In genomic region chr3:118278274-118278673, GRCm38 (mm10) we compare ENCODE assay signal across 17 mouse cellular contexts.
DNase-seq lines count a peak whose midpoint lies in the region; ATAC-seq and TF ChIP-seq lines count a peak whose summit lies in the region.
"Had no signal": no experiment of that assay in that cellular context is flagged by ENCODE, and none has a peak within 500 bp of the region (broad histone marks: within the 10 kb centered on the region; RNA-seq: fewer than 3 reads in every experiment).

No protein-coding gene starts in this region.

- peak; percentile 55; the same call in 1 of the 2 replicates for ATAC-seq in forebrain, embryonic 16.5 days
- ATAC-seq in kidney, embryonic 15.5 days (replicated peaks; ENCODE audit: low FRiP score) = no peak
- ATAC-seq: CD4-positive, CD25-positive, alpha-beta regulatory T cell, adult 4 months had no signal

- H3K27ac ChIP-seq in forebrain, embryonic 16.5 days (ENCODE audit: low read length) = no peak overlapping the region; the same call in 1 of the 2 replicates
- no peak overlapping the region for H3K27ac ChIP-seq in kidney, embryonic 15.5 days
- H3K27ac ChIP-seq: hindbrain, embryonic 14.5 days; stomach, embryonic 15.5 days had no signal

- H3K9ac ChIP-seq in forebrain, embryonic 16.5 days (replicated peaks; ENCODE audit: low read depth, low read length) = no peak overlapping the region
- H3K9ac ChIP-seq in kidney, embryonic 15.5 days = no peak overlapping the region
- H3K9ac ChIP-seq: hindbrain, embryonic 14.5 days; lung, embryonic 14.5 days; stomach, embryonic 15.5 days had no signal

- H3K27me3 ChIP-seq in forebrain, embryonic 16.5 days (replicated peaks; ENCODE audit: control insufficient read depth, insufficient read depth, low read length) = no peaks in the 10 kb centered on the region
- H3K27me3 ChIP-seq in kidney, embryonic 15.5 days = no peaks in the 10 kb centered on the region
- H3K27me3 ChIP-seq: stomach, embryonic 15.5 days had no signal

- DNase-seq in brain, embryonic 14.5 days (ENCODE audit: low read depth) = peak; percentile 76
- DNase-seq in layer of hippocampus, adult 9-10 months (ENCODE audit: low spot score) = peak; percentile 2
- peak; percentile 10 to 30 for DNase-seq in left cerebral cortex, postnatal 36 days (ENCODE audit: low spot score in 2 of 2)
- DNase-seq in lung, adult 18-20 months = no peak
- no peak for DNase-seq in lung, postnatal 14 days
- DNase-seq: adrenal gland, adult 8-10 months; cerebellum, adult 9-10 months; embryo, embryonic 11 days; heart, adult 18-20 months; kidney, adult 2 months; lung, embryonic 14.5 days; midbrain, embryonic 14.5 days had no signal

- no peak for TF ChIP-seq POLR2A in brain, embryonic 14.5 days (IDR thresholded peaks at IDR 0.05; ENCODE audit: borderline replicate concordance, extremely low read depth, insufficient read depth, insufficient read length, poor library complexity, severe bottlenecking)

- no peaks in the 10 kb centered on the region for H3K36me3 ChIP-seq in forebrain, embryonic 16.5 days (ENCODE audit: control insufficient read depth, insufficient read depth)
- H3K36me3 ChIP-seq in kidney, embryonic 15.5 days = no peaks in the 10 kb centered on the region
- H3K36me3 ChIP-seq: stomach, embryonic 15.5 days had no signal

- TF ChIP-seq CTCF in brain, embryonic 14.5 days (IDR thresholded peaks at IDR 0.05; ENCODE audit: borderline replicate concordance, extremely low read depth, insufficient read depth, insufficient read length) = no peak

- intact Hi-C loops in left cerebral cortex, postnatal 36 days (cut with DNase I) = no loop called here

- H3K4me1 ChIP-seq in forebrain, embryonic 16.5 days (replicated peaks; ENCODE audit: control insufficient read depth, insufficient read depth, low read length) = peaks cover 3% of the 10 kb centered on the region; the same call in 1 of the 2 replicates
- no peaks in the 10 kb centered on the region for H3K4me1 ChIP-seq in kidney, embryonic 15.5 days
- H3K4me1 ChIP-seq: stomach, embryonic 15.5 days had no signal

- no peaks in the 10 kb centered on the region for H3K9me3 ChIP-seq in forebrain, embryonic 16.5 days (ENCODE audit: control insufficient read depth, low read length)
- H3K9me3 ChIP-seq in kidney, embryonic 15.5 days (replicated peaks) = no peaks in the 10 kb centered on the region
- H3K9me3 ChIP-seq: stomach, embryonic 15.5 days had no signal

- H3K4me2 ChIP-seq in forebrain, embryonic 16.5 days (ENCODE audit: low read length) = no peak overlapping the region
- no peak overlapping the region for H3K4me2 ChIP-seq in kidney, embryonic 15.5 days
- H3K4me2 ChIP-seq: hindbrain, embryonic 14.5 days; lung, embryonic 14.5 days; stomach, embryonic 15.5 days had no signal

- H3K4me3 ChIP-seq in forebrain, embryonic 16.5 days (replicated peaks; ENCODE audit: low read length) = no peak overlapping the region
- no peak overlapping the region for H3K4me3 ChIP-seq in kidney, embryonic 15.5 days (replicated peaks)
- H3K4me3 ChIP-seq: stomach, embryonic 15.5 days had no signal

- WGBS in forebrain, embryonic 16.5 days = 37% methylated on average over 5 of the region's 5 CpGs
- 79% methylated on average over 5 of the region's 5 CpGs for WGBS in kidney, embryonic 15.5 days

Comparison
In these comparisons a context has a peak if more than half of its experiments do, and no peak if none do; other contexts are left out.
1. DNase-seq: peak in brain, embryonic 14.5 days (single experiment), layer of hippocampus, adult 9-10 months (single experiment) and left cerebral cortex, postnatal 36 days (2 of 2); none in lung, adult 18-20 months (0 of 2) and lung, postnatal 14 days (single experiment).